Mouse (Mus musculus) heart, embryonic 16.5 days (tissue): Measurements from ENCODE around the gene Zbed4. TPM values are rescaled to one million over a fixed set of nuclear protein-coding genes. Genes with fewer than 3 reads are reported as not detected.

ENCODE experiments used
- ATAC-seq: fragments of 200-750 bp; cut with Nextera tagmentation; replicated peaks from 2 replicates; pipeline ENCODE4 v1.8.0; 2017; ENCODE audit warnings: moderate number of reproducible peaks; ENCODE audit not compliant: insufficient read depth, low FRiP score; ENCODE audit errors: extremely low read depth
- H3K27ac ChIP-seq: fragments of 300-500 bp; sonication (generic); 2 replicates; pipeline ENCODE4 v1.5.1; 2014; ENCODE audit warnings: mild to moderate bottlenecking, low read length, control low read depth, moderate library complexity
- H3K27me3 ChIP-seq: fragments of 300-500 bp; sonication (generic); 2 replicates; pipeline ENCODE4 v1.6.1; 2014; ENCODE audit warnings: low read length, mixed read lengths; ENCODE audit not compliant: control insufficient read depth, insufficient read depth
- H3K36me3 ChIP-seq: fragments of 300-500 bp; sonication (generic); 2 replicates; pipeline ENCODE4 v1.6.1; 2014; ENCODE audit not compliant: control insufficient read depth, insufficient read depth
- H3K4me1 ChIP-seq: fragments of 300-500 bp; sonication (generic); 2 replicates; pipeline ENCODE4 v1.6.1; 2014; ENCODE audit warnings: low read length, mixed read lengths; ENCODE audit not compliant: control insufficient read depth, insufficient read depth
- H3K4me2 ChIP-seq: fragments of 300-500 bp; sonication (generic); 2 replicates; pipeline ENCODE4 v1.6.1; 2014; ENCODE audit warnings: low read depth, mild to moderate bottlenecking, control low read depth, low read length
- H3K4me3 ChIP-seq: fragments of 300-500 bp; sonication (generic); 2 replicates; pipeline ENCODE4 v1.5.1; 2014; ENCODE audit warnings: mild to moderate bottlenecking, control low read depth, low read length
- H3K9ac ChIP-seq: fragments of 300-500 bp; sonication (generic); 2 replicates; pipeline ENCODE4 v1.6.1; 2014; ENCODE audit warnings: low read length, control low read depth
- H3K9me3 ChIP-seq: fragments of 300-500 bp; sonication (generic); replicated peaks from 2 replicates; pipeline ENCODE4 v1.6.1; 2016; ENCODE audit warnings: low read length; ENCODE audit not compliant: control insufficient read depth
- WGBS: fragments of 180-500 bp; shearing (Covaris S2); extraction: QIAGEN DNeasy Blood & Tissue Kit; methylation state at CpG from one replicate; pipeline ENCODE4 v1.1.7; 2014; 5-methylcytosine and 5-hydroxymethylcytosine counted together
- polyA plus RNA-seq: library from polyadenylated mRNA; unstranded; fragments of >200 nt; fragmentation: Nextera tagmentation; extraction: Ambion mirVana; gene quantifications from 2 replicates; pipeline ENCODE4 v1.2.1, GENCODE M21; 2015

Zbed4 gene
- polyA plus RNA-seq, 1 experiment from 2014 or later: 14.1 TPM

- Histone ChIP-seq H3K4me1 (0 out of 2 replicates have a peak, but pooled peaks cover 2% of the 10 kb centered on the region), H3K4me3 (no peak overlapping the region), H3K9ac (no peak overlapping the region), H3K36me3 (peaks cover 58% of the 10 kb centered on the region), H3K27me3 (no peaks in the 10 kb centered on the region), H3K9me3 (no peaks in the 10 kb centered on the region), H3K4me2 (no peak overlapping the region), H3K27ac (no peak overlapping the region)
- ATAC-seq: no peak
- WGBS: 63% methylated on average over 6 of the region's 6 CpGs
These were observed 37.4 kb upstream of the Zbed4 start for GRCm38 (mm10) chr15:88714021-88714589.

DNA sequence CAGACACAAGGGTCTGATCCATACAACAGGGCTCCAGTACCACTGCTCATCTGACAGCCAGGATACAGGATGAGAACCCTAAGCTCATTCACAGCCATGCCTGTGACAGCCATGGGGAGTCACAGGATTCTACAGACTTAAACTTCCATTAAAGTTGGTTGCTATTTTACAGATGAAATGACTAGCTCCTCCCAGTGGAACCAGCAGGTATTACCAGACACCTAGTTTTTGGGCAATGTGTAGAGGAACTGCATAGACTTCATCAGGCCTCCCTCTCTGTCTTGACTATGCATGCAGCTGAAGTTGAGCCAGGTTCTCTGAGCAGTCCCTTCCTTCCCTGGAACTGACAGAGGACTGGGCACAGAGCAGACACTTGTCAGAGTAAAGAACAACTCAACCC, 35.1 kb upstream of the Zbed4 start:
- ATAC-seq: no peak
- no peak overlapping the region for H3K4me3 ChIP-seq
- H3K27ac ChIP-seq: no peak overlapping the region
- no peaks in the 10 kb centered on the region for H3K27me3 ChIP-seq
- no peak overlapping the region for H3K4me2 ChIP-seq
- H3K9ac ChIP-seq: no peak overlapping the region
- 0 out of 2 replicates have a peak, but pooled peaks cover 2% of the 10 kb centered on the region for H3K4me1 ChIP-seq
- no peaks in the 10 kb centered on the region for H3K9me3 ChIP-seq
- peaks cover 48% of the 10 kb centered on the region for H3K36me3 ChIP-seq

DNA sequence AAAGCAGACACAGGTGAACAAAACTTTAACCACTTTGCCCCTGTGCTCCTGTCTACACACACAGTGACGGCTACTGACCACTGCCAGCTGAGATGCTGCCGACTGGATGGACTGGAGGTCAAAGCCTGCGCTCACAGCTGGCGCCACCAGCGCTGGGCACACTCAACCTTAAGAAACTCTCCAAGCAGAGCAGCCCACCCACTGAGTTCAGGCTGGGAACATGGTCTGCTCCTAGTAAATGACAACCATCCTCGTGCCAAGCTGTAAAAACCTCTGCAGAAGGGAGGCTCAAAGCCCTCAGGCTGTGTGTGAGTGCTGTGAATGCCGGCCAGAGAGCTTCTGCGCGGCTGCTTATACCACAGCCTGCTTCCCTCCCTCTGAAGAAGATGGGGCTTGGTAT, 34.2 kb upstream of the Zbed4 start:
- WGBS: 74% methylated on average over 9 of the region's 9 CpGs
- Histone ChIP-seq H3K27me3 (no peaks in the 10 kb centered on the region), H3K4me2 (no peak overlapping the region), H3K9me3 (no peaks in the 10 kb centered on the region), H3K27ac (no peak overlapping the region), H3K9ac (no peak overlapping the region), H3K4me1 (0 out of 2 replicates have a peak, but pooled peaks cover 2% of the 10 kb centered on the region), H3K4me3 (no peak overlapping the region), H3K36me3 (peaks cover 45% of the 10 kb centered on the region)
- ATAC-seq: no peak

DNA sequence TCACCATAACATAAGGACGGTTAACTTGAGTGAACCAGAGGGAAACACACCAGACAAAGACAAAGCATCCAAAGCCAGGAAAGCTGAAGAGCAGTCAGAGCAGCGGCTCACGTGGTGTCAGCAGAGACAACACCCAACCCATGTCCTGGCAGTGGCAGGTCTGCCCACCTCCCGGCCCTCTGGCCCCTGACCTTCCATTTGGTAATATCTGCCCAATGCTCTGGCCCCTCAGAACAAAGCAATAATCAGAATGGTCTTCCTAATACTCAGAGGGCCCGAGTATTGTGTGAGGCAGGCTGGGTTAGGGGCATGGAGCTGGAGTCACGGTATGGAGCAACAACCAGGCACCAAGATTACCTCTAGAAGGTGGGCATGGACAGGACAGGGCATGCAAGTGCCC, 28.3 kb upstream of the Zbed4 start:
- no peak overlapping the region for H3K9ac ChIP-seq
- no peaks in the 10 kb centered on the region for H3K4me1 ChIP-seq
- ATAC-seq: no peak
- no peaks in the 10 kb centered on the region for H3K9me3 ChIP-seq
- peaks cover 42% of the 10 kb centered on the region for H3K36me3 ChIP-seq
- no peaks in the 10 kb centered on the region for H3K27me3 ChIP-seq
- no peak overlapping the region for H3K4me2 ChIP-seq
- 83% methylated on average over 6 of the region's 6 CpGs for WGBS
- no peak overlapping the region for H3K27ac ChIP-seq
- no peak overlapping the region for H3K4me3 ChIP-seq

- 74% methylated on average over 7 of the region's 7 CpGs for WGBS
- H3K9ac ChIP-seq: no peak overlapping the region
- H3K4me2 ChIP-seq: no peak overlapping the region
- H3K27ac ChIP-seq: no peak overlapping the region
- H3K9me3 ChIP-seq: no peaks in the 10 kb centered on the region
- H3K4me3 ChIP-seq: no peak overlapping the region
- H3K4me1 ChIP-seq: no peaks in the 10 kb centered on the region
- ATAC-seq: no peak
- H3K36me3 ChIP-seq: peaks cover 51% of the 10 kb centered on the region
- no peaks in the 10 kb centered on the region for H3K27me3 ChIP-seq
These were observed 27.1 kb upstream of the Zbed4 start for GRCm38 (mm10) chr15:88724311-88724710.

GRCm38 (mm10) chr15:88725036-88725435, 26.4 kb upstream of the Zbed4 start:
- WGBS: 85% methylated on average over 5 of the region's 5 CpGs
- H3K36me3 ChIP-seq: peaks cover 53% of the 10 kb centered on the region
- no peak for ATAC-seq

DNA sequence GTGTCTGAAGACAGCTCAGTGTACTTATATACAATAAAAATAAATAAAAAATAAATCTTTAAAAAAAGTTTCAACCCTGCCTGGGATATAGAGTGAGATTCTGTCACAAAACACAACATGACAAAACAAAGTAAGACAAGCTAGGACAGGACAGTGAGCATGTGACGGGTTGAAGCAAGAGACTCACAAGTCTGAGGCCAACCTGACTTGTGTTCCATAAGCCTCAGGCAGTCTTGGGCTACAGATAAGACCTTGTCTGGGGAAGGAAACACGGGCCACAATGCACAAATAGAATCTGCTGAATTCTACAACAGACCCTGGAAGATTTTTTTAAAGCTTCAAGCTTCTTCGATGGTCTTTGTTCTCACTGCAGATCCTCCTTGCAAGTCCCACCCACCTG, 24.3 kb upstream of the Zbed4 start:
- Histone ChIP-seq H3K9ac (no peak overlapping the region), H3K4me3 (no peak overlapping the region), H3K36me3 (peaks cover 48% of the 10 kb centered on the region), H3K9me3 (no peaks in the 10 kb centered on the region), H3K27ac (no peak overlapping the region), H3K4me2 (no peak overlapping the region), H3K27me3 (no peaks in the 10 kb centered on the region), H3K4me1 (peaks cover 15% of the 10 kb centered on the region)
- 67% methylated on average over 3 of the region's 3 CpGs for WGBS
- no peak for ATAC-seq

More at GRCm38 (mm10) chr15:88725036-88725435, 26.4 kb upstream of the Zbed4 start:
- Histone ChIP-seq H3K27me3 (no peaks in the 10 kb centered on the region), H3K4me3 (no peak overlapping the region), H3K4me1 (no peaks in the 10 kb centered on the region), H3K9me3 (no peaks in the 10 kb centered on the region), H3K9ac (no peak overlapping the region), H3K27ac (no peak overlapping the region), H3K4me2 (no peak overlapping the region)

- Histone ChIP-seq H3K36me3 (peaks cover 33% of the 10 kb centered on the region), H3K9me3 (no peaks in the 10 kb centered on the region), H3K27me3 (no peaks in the 10 kb centered on the region), H3K4me2 (peak overlapping the region; percentile 2; the same call in 1 of the 2 replicates), H3K27ac (no peak overlapping the region), H3K4me1 (peaks cover 26% of the 10 kb centered on the region), H3K4me3 (no peak overlapping the region), H3K9ac (no peak overlapping the region)
- 59% methylated on average over 3 of the region's 3 CpGs for WGBS
- ATAC-seq: no peak
These were observed 20.7 kb upstream of the Zbed4 start for GRCm38 (mm10) chr15:88730717-88731116.

DNA sequence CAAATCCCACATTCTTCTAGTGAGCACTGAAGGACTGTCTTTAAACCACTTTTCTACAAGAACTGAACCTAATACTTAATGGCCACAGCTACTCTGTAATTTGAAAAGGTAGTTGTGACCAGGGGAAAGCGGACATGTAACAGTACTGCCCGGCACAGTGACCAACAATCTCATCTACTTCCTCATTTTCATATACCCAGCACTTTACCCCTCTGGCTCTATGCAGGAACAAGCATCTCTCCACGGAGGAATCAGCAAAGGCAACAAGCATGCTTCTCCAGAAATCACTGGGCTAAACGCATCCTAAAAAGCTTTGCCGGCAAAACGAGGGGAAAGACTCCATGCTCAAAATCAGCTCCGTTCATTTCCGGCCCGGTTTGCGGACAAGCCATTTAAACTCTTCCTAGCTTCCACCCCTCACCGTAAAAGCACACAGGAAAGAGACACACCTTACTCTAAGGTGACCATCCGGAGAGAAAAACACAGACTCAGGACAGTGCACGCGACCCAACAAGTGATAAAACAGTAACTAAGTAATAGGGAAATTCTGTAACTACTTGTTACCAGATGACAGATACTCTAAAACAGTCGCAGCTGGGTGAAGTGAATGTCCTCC, 18.9 kb upstream of the Zbed4 start:
- peak overlapping the region; percentile 94 for H3K9ac ChIP-seq
- 11% methylated on average over 15 of the region's 15 CpGs for WGBS
- H3K4me1 ChIP-seq: peaks cover 26% of the 10 kb centered on the region
- peak overlapping the region; percentile 72 for H3K4me2 ChIP-seq
- H3K4me3 ChIP-seq: peak overlapping the region; percentile 92
- H3K27ac ChIP-seq: peak overlapping the region; percentile 86
- no peaks in the 10 kb centered on the region for H3K27me3 ChIP-seq
- H3K36me3 ChIP-seq: peaks cover 20% of the 10 kb centered on the region
- no peak for ATAC-seq
- H3K9me3 ChIP-seq: no peaks in the 10 kb centered on the region
